Mouse (Mus musculus) gastrocnemius, adult 2 months (tissue): ENCODE results near the gene Msrb2. TPM values are rescaled to one million over a fixed set of nuclear protein-coding genes. Genes with fewer than 3 reads are reported as not detected.

Experiments
- DNase-seq: peaks from one replicate; pipeline ENCODE4 v3.0.0; 2022
- H3K27ac ChIP-seq: fragments of 200-600 bp; 2 replicates; pipeline ENCODE4 v1.8.1; 2022; ENCODE audit warnings: mild to moderate bottlenecking
- H3K4me3 ChIP-seq: fragments of 200-600 bp; 2 replicates; pipeline ENCODE4 v1.8.1; 2022; ENCODE audit warnings: mild to moderate bottlenecking, moderate library complexity
- CTCF ChIP-seq: fragments of 200-600 bp; IDR thresholded peaks from 2 replicates; pipeline ENCODE4 v1.8.1; 2022; ENCODE audit warnings: antibody characterized with exemption, mild to moderate bottlenecking, moderate library complexity
- intact Hi-C: fragments of 180-260 bp; cut with DNase I; formaldehyde crosslinking; loops from one replicate; pipeline ENCODE4 v1.15.1; 2025
- total RNA-seq, 2 experiments: library from RNA; stranded (reverse); gene quantifications; 2 replicates each; pipeline ENCODE4 v1.2.3; 2021

Gene Msrb2
- total RNA-seq, 2 experiments from 2014 or later, result 14.7 to 24.2 TPM

DNA sequence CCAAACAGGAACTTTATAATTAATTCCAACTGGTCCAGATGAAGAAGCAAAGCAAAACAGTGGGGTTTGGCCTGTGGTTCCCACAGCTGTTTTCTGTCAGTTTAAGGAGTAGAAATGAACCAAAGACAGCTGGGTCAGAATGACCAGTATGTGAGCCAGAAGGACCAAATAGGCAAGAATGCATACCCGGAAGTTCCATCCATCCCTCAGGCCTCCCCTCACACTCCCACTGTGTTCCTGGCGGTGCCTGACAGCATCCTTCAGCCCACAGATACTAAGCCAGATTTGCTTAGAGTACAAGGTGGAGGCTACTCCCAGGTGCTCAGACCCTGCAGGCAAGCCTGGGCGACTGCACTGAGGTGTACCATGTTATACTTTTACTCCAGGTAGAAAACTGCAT lies 35.3 kb downstream of the Msrb2 start:
- Histone ChIP-seq H3K4me3 (no peak overlapping the region), H3K27ac (no peak overlapping the region)
- no peak for DNase-seq
- TF ChIP-seq CTCF, result no peak
- intact Hi-C loops, result no loop called here

DNA sequence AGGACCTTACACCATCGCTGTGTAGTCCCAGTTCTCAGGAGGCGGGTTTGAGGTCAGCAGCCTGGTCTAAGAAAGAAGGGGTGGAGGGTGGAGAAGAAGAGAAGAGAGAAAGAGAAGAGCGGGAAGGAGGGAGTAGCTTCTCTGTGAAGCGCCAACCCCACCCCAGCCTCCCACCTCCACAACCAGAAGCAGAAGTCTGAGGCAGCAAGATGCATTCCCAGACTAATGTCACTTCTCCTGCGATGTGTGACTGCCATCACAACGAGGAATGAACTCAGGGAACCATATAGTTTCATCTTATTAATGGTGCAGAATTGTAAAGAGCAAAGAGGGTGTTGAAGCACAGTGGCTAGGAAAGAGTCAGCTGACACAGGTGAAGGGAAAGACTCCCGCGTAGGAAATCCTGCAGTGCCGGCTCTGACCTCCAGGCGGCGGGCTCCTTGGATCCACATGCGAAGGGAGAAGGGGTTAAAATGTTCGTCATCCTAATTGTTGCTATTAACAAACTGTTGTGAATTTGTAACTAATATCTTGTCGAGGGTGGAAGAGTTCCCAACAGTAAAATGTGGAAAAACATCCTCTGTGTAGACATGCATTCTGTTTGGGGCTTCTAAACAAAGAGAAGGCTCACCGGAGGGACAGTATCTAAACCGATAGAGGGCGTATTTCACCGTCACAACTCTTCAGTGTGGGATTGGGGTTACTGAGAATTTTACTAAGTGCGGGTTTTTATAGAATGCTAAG lies 43.2 kb downstream of the Msrb2 start:
- H3K4me3 ChIP-seq, result peak overlapping the region; percentile 67
- DNase-seq, result peak; percentile 66
- peak; percentile 84 for TF ChIP-seq CTCF
- no peak overlapping the region for H3K27ac ChIP-seq
- intact Hi-C loops, result loop anchor here (10.0 kb wide), 1 partner anchor 310 kb away; no protein-coding TSS in a partner anchor

DNA sequence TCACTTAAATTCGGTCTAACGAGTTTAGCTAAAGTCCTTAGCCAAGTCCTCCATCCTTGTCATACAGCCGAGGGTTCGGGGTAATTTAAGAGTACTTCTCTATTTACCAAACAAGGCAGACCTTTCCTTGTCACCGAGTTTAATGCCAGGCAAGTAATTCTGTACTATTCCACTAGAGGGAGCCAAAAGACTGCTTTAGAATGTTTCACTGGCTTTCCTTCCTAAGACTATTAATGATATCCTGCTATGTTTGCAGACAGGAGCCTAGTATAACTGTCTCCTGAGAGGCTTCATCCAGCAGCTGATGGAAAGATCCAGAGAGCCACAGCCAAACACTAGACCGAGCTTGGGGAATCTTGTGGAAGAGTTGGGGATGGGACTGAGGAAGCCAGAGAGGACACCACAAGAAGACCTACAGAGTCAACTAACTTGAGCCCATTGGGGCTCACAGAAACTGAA lies 43.9 kb downstream of the Msrb2 start:
- H3K27ac ChIP-seq, result no peak overlapping the region
- no peak for DNase-seq
- intact Hi-C loops, result loop anchor here (1.0 to 10.0 kb wide), 3 partner anchors 105 to 502 kb away; no protein-coding TSS in a partner anchor
- TF ChIP-seq CTCF, result peak; percentile 74
- H3K4me3 ChIP-seq, result peak overlapping the region; percentile 67

GRCm38 (mm10) chr2:19416066-19416465 lies 44.8 kb downstream of the Msrb2 start:
- no peak for DNase-seq
- no peak for TF ChIP-seq CTCF
- H3K4me3 ChIP-seq, result no peak overlapping the region
- no peak overlapping the region for H3K27ac ChIP-seq
- intact Hi-C loops, result loop anchor here (5.0 to 10.0 kb wide), 2 partner anchors 309 to 501 kb away; no protein-coding TSS in a partner anchor

DNA sequence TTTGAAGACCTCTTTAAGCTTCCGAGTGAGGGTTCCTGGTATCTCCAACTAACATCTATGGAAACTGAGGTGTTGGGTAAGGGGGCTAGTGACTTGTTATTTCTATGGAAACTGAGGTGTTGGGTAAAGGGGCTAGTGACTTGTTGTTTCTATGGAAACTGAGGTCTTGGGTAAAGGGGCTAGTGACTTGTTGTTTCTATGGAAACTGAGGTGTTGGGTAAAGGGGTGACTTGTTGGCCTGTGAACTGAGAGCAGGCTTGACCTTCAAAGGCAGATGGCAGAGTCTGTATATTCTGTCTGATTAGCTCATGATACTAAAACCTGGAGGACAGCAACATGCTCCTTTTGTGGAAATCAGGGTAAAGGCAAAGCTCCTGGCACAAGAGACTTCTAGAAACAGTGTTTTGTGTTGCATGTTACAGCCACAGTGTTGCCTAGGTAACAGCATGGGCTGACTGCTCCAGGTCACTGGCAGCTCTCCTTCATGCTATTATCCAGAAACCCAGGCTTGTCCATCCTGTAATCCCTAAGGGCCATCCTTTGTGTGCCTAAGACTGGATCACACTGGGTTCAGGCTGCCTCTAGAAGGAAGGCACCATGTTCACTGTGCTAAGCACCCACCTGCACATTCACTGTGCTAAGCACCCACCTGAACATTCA lies 48.6 kb downstream of the Msrb2 start:
- no peak for TF ChIP-seq CTCF
- no peak overlapping the region for H3K27ac ChIP-seq
- intact Hi-C loops, result loop anchor here (5.0 to 10.0 kb wide), 2 partner anchors 305 to 497 kb away; no protein-coding TSS in a partner anchor
- H3K4me3 ChIP-seq, result no peak overlapping the region
- no peak for DNase-seq

GRCm38 (mm10) chr2:19422226-19422625 lies 51.0 kb downstream of the Msrb2 start:
- no peak for TF ChIP-seq CTCF
- no peak for DNase-seq
- no peak overlapping the region for H3K4me3 ChIP-seq
- intact Hi-C loops, result no loop called here
- H3K27ac ChIP-seq, result no peak overlapping the region

DNA sequence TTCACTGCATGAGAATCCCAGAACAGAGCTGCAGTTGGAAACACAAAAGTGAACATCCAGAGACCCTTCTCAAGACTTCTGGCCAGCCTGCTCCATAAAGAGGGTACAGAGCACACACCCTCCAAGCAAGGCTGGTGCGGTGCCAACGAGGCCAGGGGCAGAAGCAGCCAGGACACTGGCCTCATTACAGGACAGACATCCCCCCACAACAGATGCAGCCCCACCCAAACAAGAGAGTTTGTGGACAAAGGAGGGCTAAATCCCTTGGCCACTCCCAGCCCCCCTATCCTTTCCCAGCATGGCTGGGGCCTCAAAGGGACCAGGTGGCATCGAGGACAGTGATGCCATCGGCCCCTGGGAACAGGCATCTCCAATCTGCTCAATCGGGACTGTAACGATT lies 51.8 kb downstream of the Msrb2 start:
- Histone ChIP-seq H3K27ac (no peak overlapping the region), H3K4me3 (no peak overlapping the region)
- DNase-seq, result no peak
- intact Hi-C loops, result no loop called here
- TF ChIP-seq CTCF, result no peak

DNA sequence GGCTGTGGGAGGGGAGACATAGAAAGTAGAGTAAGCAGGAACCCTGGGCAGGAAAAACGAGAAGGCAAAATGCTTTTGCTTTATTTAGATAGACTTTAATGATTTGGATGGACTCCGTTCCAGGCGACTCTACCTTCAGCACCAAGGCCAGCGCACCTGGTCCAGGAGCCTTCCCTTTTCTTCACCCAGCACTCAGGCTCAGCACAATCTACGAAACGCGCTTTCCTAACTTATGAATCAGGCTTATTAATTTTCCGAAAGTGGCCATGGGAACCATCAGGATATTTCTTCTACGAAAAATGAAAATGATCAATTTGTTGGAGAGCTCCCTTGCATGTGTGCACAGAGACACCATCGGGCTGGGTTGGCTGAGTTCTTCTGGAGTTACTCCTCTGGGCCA lies 57.8 kb downstream of the Msrb2 start:
- intact Hi-C loops, result no loop called here
- peak; percentile 35 for DNase-seq
- H3K27ac ChIP-seq, result no peak overlapping the region
- TF ChIP-seq CTCF, result no peak
- H3K4me3 ChIP-seq, result no peak overlapping the region

DNA sequence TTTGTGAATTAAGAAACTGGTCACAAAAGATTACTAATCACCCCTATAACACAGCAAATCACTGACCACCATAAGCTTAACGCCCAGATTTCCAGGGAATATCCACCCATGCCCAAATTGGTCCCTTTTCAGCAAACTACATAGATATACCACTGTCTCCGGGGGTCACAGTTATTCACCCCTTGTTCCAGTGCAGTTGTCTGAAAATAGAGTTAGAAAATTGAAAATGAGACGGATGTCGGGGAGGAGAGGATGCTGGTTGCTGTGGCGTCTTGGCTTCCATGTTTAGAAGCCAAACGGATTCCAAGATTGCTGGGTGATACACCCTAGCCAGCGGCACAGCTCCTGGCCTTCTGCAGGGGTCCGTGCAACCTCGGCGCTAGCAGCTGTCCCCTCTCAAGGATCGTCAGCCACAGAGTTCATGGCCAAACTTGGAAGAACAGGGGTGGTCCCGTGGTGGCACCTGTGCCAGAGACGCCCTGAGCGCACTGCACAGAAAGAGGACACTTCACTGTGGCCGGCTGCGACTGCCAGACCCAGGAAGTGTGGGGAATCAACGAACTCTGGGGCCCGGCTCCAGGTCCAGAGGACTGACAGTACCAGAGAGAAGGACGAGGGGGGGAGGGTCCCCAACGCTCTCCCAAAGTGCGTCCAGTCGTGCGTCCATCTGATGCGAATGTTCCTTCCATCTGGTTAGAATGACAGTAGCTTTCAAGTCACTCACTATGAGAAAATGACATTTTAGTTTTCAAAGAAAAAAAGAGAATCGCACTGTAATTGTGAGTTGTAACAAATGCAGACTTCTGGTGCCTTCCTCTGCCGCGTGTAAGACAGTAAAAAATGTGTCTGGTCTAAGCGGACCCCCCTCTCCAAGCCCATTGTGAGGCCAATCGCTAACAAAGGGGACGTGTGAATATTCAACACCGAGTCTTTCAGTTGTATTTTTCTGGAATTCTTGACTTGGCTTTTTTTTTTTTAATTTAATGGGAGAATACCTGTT lies 58.8 kb downstream of the Msrb2 start:
- no peak overlapping the region for H3K27ac ChIP-seq
- intact Hi-C loops, result no loop called here
- TF ChIP-seq CTCF, result no peak
- H3K4me3 ChIP-seq, result no peak overlapping the region
- DNase-seq, result no peak

DNA sequence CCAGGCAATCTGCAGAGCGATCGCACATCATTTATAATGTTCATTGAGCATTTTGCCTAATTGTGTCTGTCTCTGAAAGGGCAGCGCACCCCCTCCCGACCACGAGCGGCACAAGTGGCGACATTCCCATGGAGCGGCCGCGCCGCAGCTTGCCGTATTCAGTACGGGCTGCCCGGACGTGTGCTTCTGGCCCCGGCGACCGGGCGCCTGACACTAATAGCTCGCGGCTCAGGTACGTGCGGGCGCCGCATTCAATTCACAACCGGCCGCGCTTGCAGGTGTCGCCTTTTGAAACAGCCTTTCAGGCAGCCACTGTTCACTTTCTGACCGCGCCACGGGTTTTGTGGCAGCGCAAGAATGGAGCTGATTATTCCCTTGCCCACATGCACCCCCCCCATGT lies 59.5 kb downstream of the Msrb2 start:
- H3K4me3 ChIP-seq, result peak overlapping the region; percentile 23; the same call in 1 of the 2 replicates
- H3K27ac ChIP-seq, result no peak overlapping the region
- intact Hi-C loops, result no loop called here
- DNase-seq, result no peak
- no peak for TF ChIP-seq CTCF

DNA sequence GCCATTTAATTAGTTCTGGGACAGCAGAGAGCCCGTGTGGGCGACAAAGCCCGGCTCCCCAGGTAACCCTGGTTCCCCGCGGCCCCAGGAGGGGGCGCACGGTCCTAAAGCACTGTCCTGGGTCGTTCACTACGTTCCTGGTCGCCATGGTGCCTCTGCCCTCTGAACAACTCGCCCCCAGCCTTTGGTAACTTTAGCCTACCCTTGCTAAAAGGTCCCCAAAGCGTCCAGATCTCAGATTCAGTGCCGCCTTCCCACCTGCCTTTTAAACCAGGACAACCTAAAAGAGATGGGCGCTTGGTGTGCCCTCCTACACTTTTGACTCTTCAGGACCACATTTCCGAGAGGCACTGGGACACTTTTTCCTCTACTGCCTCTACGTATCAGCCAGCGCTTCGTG lies 59.9 kb downstream of the Msrb2 start:
- no peak for DNase-seq
- intact Hi-C loops, result no loop called here
- no peak overlapping the region for H3K27ac ChIP-seq
- peak overlapping the region; percentile 23; the same call in 1 of the 2 replicates for H3K4me3 ChIP-seq
- peak; percentile 21; the same call in 1 of the 2 replicates for TF ChIP-seq CTCF

DNA sequence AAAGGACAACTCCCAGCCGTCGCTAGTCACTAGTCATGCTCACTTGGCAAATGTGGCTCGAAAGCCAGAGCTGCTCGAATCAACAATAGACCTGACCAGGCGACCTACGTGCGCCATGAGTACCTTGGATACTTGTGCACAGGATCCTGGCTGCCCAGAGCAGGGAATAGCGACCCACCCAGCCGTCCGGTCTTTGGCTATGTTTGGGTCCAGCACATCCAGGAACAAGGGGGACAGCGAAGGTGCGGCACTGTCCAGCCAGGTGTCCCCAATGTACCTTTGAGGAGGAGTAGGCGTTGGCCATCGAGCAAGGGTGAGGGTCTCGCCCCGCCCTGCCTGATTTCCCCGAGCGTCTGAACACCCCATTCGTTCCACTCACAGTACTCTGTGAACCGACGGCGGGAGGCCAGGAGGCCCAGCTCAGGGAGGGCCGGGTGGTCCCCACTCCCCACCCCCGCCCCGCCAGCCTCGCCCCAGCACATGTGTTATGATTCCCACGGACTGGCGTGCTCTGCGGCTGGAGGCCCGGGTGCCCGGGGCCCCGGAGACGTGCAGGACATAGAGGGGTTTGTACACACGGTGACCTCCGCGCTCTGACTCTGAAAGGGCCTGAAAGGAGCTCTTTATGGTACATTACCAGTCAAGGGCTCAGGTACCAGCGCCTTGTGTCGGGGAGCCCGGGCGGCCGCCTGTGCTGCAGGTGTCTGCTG lies 60.5 kb downstream of the Msrb2 start:
- no peak overlapping the region for H3K27ac ChIP-seq
- TF ChIP-seq CTCF, result no peak
- H3K4me3 ChIP-seq, result no peak overlapping the region
- DNase-seq, result no peak
- intact Hi-C loops, result no loop called here
